Mouse (Mus musculus): ENCODE data around the gene Mettl22. TPM values are rescaled to one million over a fixed set of nuclear protein-coding genes. Genes with fewer than 3 reads are reported as not detected.

Gene Mettl22
- total and polyA plus RNA-seq, 2 experiments from 2014 or later, result 37.4 to 80.0 TPM

GRCm38 (mm10) chr16:8491743-8492490 is 21.3 kb downstream of the Mettl22 start:
- Histone ChIP-seq H3K4me2 (ENCODE audit: low read depth, low read length, poor library complexity, severe bottlenecking) (no peak overlapping the region), H3K27me3 (ENCODE audit: insufficient read depth, low read length) (no peaks in the 10 kb centered on the region), H3K4me3 (ENCODE audit: low read depth, low read length) (no peak overlapping the region), H3K36me3 (ENCODE audit: insufficient read depth, low read length) (peaks cover 16% of the 10 kb centered on the region; the same call in 1 of the 2 replicates), H3K9ac (replicated peaks; ENCODE audit: low read length, poor library complexity, severe bottlenecking) (no peak overlapping the region), H3K9me3 (ENCODE audit: low read length) (no peaks in the 10 kb centered on the region), H3K4me1 (ENCODE audit: insufficient read depth, low read length) (no peaks in the 10 kb centered on the region), H3K27ac (ENCODE audit: low read depth, low read length) (no peak overlapping the region)
- DNase-seq (ENCODE audit: low spot score), result peak; percentile 21
- 37% methylated on average over 13 of the region's 13 CpGs for WGBS
- no peak for ATAC-seq (ENCODE audit: low FRiP score)
- no peak for TF ChIP-seq CTCF (IDR thresholded peaks at IDR 0.05)

GRCm38 (mm10) chr16:8494268-8494667 is 23.7 kb downstream of the Mettl22 start:
- TF ChIP-seq CTCF (IDR thresholded peaks at IDR 0.05), result peak; percentile 97
- H3K4me1 ChIP-seq (ENCODE audit: insufficient read depth, low read length), result no peaks in the 10 kb centered on the region
- ATAC-seq (ENCODE audit: low FRiP score), result peak; percentile 50
- H3K36me3 ChIP-seq (ENCODE audit: insufficient read depth, low read length), result peaks cover 6% of the 10 kb centered on the region; the same call in 1 of the 2 replicates
- peak; percentile 88 for DNase-seq (ENCODE audit: low spot score)
- H3K27ac ChIP-seq (ENCODE audit: low read depth, low read length), result no peak overlapping the region
- no peak overlapping the region for H3K4me2 ChIP-seq (ENCODE audit: low read depth, low read length, poor library complexity, severe bottlenecking)
- no peaks in the 10 kb centered on the region for H3K9me3 ChIP-seq (ENCODE audit: low read length)
- H3K4me3 ChIP-seq (ENCODE audit: low read depth, low read length), result no peak overlapping the region
- no peaks in the 10 kb centered on the region for H3K27me3 ChIP-seq (ENCODE audit: insufficient read depth, low read length)
- no peak overlapping the region for H3K9ac ChIP-seq (replicated peaks; ENCODE audit: low read length, poor library complexity, severe bottlenecking)
- WGBS, result 21% methylated on average over 4 of the region's 4 CpGs

GRCm38 (mm10) chr16:8496967-8497366 is 26.4 kb downstream of the Mettl22 start:
- ATAC-seq (ENCODE audit: low FRiP score) (no peak), DNase-seq (ENCODE audit: low spot score) (peak; percentile 14)
- H3K27me3 ChIP-seq (ENCODE audit: insufficient read depth, low read length), result no peaks in the 10 kb centered on the region
- TF ChIP-seq CTCF (IDR thresholded peaks at IDR 0.05), result no peak
- WGBS, result 47% methylated on average over 2 of the region's 2 CpGs
- H3K27ac ChIP-seq (ENCODE audit: low read depth, low read length), result no peak overlapping the region
- no peaks in the 10 kb centered on the region for H3K4me1 ChIP-seq (ENCODE audit: insufficient read depth, low read length)
- H3K4me2 ChIP-seq (ENCODE audit: low read depth, low read length, poor library complexity, severe bottlenecking), result no peak overlapping the region
- H3K4me3 ChIP-seq (ENCODE audit: low read depth, low read length), result no peak overlapping the region
- H3K9me3 ChIP-seq (ENCODE audit: low read length), result no peaks in the 10 kb centered on the region
- no peak overlapping the region for H3K9ac ChIP-seq (replicated peaks; ENCODE audit: low read length, poor library complexity, severe bottlenecking)
- H3K36me3 ChIP-seq (ENCODE audit: insufficient read depth, low read length), result no peaks in the 10 kb centered on the region

GRCm38 (mm10) chr16:8504271-8504670 is 33.7 kb downstream of the Mettl22 start:
- H3K4me1 ChIP-seq (ENCODE audit: insufficient read depth, low read length), result no peaks in the 10 kb centered on the region
- WGBS, result 62% methylated on average over 2 of the region's 2 CpGs

GRCm38 (mm10) chr16:8509894-8510293 is 39.3 kb downstream of the Mettl22 start:
- DNase-seq (ENCODE audit: low spot score) (no peak), ATAC-seq (ENCODE audit: low FRiP score) (no peak)
- no peak for TF ChIP-seq CTCF (IDR thresholded peaks at IDR 0.05)
- 71% methylated on average over 5 of the region's 5 CpGs for WGBS
- H3K9me3 ChIP-seq (ENCODE audit: low read length), result no peaks in the 10 kb centered on the region
- H3K27ac ChIP-seq (ENCODE audit: low read depth, low read length), result no peak overlapping the region
- H3K4me3 ChIP-seq (ENCODE audit: low read depth, low read length), result no peak overlapping the region
- peaks cover 11% of the 10 kb centered on the region for H3K4me1 ChIP-seq (ENCODE audit: insufficient read depth, low read length)
- H3K36me3 ChIP-seq (ENCODE audit: insufficient read depth, low read length), result no peaks in the 10 kb centered on the region
- H3K27me3 ChIP-seq (ENCODE audit: insufficient read depth, low read length), result no peaks in the 10 kb centered on the region
- no peak overlapping the region for H3K4me2 ChIP-seq (ENCODE audit: low read depth, low read length, poor library complexity, severe bottlenecking)
- H3K9ac ChIP-seq (replicated peaks; ENCODE audit: low read length, poor library complexity, severe bottlenecking), result no peak overlapping the region

More at GRCm38 (mm10) chr16:8504271-8504670, 33.7 kb downstream of the Mettl22 start:
- TF ChIP-seq CTCF (IDR thresholded peaks at IDR 0.05), result no peak
- DNase-seq (ENCODE audit: low spot score), result no peak
- Histone ChIP-seq H3K9ac (replicated peaks; ENCODE audit: low read length, poor library complexity, severe bottlenecking) (no peak overlapping the region), H3K9me3 (ENCODE audit: low read length) (no peaks in the 10 kb centered on the region), H3K27ac (ENCODE audit: low read depth, low read length) (no peak overlapping the region), H3K27me3 (ENCODE audit: insufficient read depth, low read length) (no peaks in the 10 kb centered on the region), H3K4me3 (ENCODE audit: low read depth, low read length) (no peak overlapping the region), H3K36me3 (ENCODE audit: insufficient read depth, low read length) (no peaks in the 10 kb centered on the region), H3K4me2 (ENCODE audit: low read depth, low read length, poor library complexity, severe bottlenecking) (no peak overlapping the region)
- no peak for ATAC-seq (ENCODE audit: low FRiP score)

GRCm38 (mm10) chr16:8512830-8513229 is 42.2 kb downstream of the Mettl22 start:
- 1% methylated on average over 5 of the region's 5 CpGs for WGBS

More at GRCm38 (mm10) chr16:8512830-8513229, 42.2 kb downstream of the Mettl22 start:
- Histone ChIP-seq H3K4me3 (ENCODE audit: low read depth, low read length) (peak overlapping the region; percentile 54), H3K4me1 (ENCODE audit: insufficient read depth, low read length) (peaks cover 11% of the 10 kb centered on the region), H3K9ac (replicated peaks; ENCODE audit: low read length, poor library complexity, severe bottlenecking) (peak overlapping the region; percentile 63; the same call in 1 of the 2 replicates), H3K4me2 (ENCODE audit: low read depth, low read length, poor library complexity, severe bottlenecking) (peak overlapping the region; percentile 74), H3K36me3 (ENCODE audit: insufficient read depth, low read length) (no peaks in the 10 kb centered on the region), H3K27ac (ENCODE audit: low read depth, low read length) (no peak overlapping the region), H3K27me3 (ENCODE audit: insufficient read depth, low read length) (no peaks in the 10 kb centered on the region), H3K9me3 (ENCODE audit: low read length) (no peaks in the 10 kb centered on the region)
- ATAC-seq (ENCODE audit: low FRiP score), result peak; percentile 57
- DNase-seq (ENCODE audit: low spot score), result no peak
- peak; percentile 36 for TF ChIP-seq CTCF (IDR thresholded peaks at IDR 0.05)

All from midbrain, postnatal 0 days (tissue).